Mouse (Mus musculus): ENCODE data around the gene Lmo7. TPM values are rescaled to one million over a fixed set of nuclear protein-coding genes. Genes with fewer than 3 reads are reported as not detected.

Lmo7 gene
- total RNA-seq, 1 experiment from 2014 or later, result 0.95 TPM

DNA sequence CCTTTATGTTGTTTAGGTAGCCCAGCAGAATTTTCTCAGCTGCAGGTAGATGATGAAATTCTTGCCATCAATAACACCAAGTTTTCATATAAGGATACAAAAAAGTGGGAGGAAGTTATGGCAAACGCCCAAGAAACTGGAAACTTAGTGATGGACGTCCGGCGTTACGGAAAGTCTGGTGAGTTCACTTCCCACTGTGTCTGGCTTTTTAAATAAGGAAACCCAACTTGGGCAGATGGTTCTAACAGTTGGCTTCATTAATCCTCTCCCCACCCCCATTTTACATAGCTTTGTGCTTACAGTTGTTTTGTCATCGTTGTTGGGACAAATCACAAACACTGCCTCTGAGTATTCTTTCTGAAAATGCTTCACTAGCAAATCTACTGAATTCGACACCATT, 182.2 kb downstream of the Lmo7 start:
- no peak for ATAC-seq (replicated peaks; ENCODE audit: insufficient number of reproducible peaks, low FRiP score, low TSS enrichment, poor library complexity, severe bottlenecking)

DNA sequence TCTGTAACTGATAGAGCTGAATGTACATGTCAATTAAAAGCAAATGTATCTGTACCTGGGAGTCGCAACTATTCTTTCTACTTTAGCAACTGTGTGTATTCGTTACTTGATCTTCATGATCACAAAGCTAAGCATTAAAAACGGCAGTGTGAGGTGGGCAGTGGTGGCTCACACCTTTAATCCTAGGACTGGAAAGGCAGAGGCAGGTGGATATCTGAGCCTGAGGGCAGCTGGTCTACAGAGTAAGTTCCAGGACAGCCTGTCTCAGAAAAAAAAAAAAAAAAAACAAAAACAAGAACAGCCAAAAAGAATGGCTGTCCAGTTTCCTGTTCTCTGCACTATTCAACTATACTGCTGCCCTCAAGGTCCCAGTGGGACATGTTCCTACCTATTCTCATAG, 182.6 kb downstream of the Lmo7 start:
- ATAC-seq (replicated peaks; ENCODE audit: insufficient number of reproducible peaks, low FRiP score, low TSS enrichment, poor library complexity, severe bottlenecking), result no peak

DNA sequence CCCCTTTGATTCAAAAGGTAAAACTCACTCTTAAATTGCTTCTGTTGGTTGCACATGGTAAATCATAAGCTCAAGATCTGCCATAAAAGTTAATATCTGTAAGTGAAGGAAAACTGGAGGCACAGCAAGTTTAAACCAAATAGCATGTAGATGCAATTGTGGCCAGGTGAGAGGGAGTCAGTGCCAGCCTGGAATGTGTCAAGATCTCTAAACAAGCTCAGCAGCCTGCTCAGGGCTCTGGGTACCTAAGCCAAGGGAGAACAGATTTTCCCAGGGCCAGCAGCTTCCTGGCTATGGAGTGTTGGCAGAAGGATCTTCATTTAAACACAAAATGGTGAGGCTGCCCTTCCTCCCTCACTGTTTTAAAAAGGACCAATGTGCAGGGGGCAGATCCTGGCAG, 184.6 kb downstream of the Lmo7 start:
- no peak for ATAC-seq (replicated peaks; ENCODE audit: insufficient number of reproducible peaks, low FRiP score, low TSS enrichment, poor library complexity, severe bottlenecking)

DNA sequence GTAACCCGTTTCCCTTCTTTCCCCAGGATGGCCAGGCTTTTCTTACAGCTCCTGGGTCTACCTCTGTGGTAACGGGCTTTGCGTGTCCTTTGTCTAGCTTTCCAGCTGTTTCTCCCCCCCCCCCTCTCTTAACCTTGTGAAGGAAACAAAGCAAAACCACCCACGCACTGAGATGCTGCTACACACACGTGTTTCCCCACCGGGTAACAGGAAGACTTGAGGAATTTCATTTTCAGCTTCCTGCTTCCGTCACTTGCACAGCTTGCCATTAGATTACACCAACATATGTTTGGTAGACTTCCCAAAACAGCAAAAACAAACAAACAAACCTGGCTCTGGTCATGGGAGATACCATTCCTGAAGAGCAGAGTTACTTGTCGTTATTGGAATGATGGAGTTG, 186.1 kb downstream of the Lmo7 start:
- ATAC-seq (replicated peaks; ENCODE audit: insufficient number of reproducible peaks, low FRiP score, low TSS enrichment, poor library complexity, severe bottlenecking), result no peak

DNA sequence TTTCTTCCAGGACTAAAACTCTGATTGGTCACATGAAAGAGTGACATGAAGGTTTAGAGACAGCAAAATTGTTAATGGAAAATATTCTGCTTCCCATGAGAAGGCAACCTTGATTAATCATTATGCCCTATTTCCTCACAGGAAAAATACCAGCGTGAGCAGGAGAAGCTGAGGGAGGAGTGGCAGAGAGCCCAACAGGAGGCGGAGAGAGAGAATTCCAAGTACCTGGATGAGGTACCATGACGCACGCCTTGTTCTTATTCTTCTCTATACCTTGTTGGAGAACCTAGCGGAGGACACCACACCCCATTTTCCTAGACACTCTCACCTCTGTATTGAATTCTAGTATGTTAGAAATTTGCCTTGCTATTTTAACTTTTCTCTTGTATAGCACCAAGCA, 188.7 kb downstream of the Lmo7 start:
- no peak for ATAC-seq (replicated peaks; ENCODE audit: insufficient number of reproducible peaks, low FRiP score, low TSS enrichment, poor library complexity, severe bottlenecking)

DNA sequence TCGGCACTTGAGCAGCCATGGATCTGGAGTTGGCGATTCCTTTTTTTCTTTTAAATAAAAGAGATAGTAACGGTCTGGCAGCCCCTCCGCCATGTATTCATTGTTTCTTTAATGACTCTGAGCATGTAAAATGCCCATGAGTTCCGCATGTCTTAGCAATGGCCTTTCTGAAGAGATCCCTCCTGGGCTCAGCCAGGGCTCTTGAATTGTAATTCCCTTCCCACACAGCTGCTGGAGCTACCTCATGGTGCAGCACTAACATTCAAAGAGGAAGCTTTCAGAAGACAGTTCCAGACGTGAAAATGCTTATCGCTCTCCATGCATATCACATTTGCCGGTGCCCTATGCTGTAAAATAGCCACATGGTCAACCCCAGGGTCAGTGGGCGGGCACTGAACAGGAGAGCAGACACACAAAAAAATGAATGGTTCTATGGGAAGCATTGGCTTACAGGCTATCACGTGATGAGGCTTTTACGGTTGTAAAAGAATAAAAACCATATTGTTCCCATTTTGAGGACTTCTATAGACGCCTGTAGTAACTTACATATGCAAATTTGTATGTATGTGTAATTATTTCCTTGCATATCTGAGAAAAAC, 198.0 kb downstream of the Lmo7 start:
- ATAC-seq (replicated peaks; ENCODE audit: insufficient number of reproducible peaks, low FRiP score, low TSS enrichment, poor library complexity, severe bottlenecking), result no peak

DNA sequence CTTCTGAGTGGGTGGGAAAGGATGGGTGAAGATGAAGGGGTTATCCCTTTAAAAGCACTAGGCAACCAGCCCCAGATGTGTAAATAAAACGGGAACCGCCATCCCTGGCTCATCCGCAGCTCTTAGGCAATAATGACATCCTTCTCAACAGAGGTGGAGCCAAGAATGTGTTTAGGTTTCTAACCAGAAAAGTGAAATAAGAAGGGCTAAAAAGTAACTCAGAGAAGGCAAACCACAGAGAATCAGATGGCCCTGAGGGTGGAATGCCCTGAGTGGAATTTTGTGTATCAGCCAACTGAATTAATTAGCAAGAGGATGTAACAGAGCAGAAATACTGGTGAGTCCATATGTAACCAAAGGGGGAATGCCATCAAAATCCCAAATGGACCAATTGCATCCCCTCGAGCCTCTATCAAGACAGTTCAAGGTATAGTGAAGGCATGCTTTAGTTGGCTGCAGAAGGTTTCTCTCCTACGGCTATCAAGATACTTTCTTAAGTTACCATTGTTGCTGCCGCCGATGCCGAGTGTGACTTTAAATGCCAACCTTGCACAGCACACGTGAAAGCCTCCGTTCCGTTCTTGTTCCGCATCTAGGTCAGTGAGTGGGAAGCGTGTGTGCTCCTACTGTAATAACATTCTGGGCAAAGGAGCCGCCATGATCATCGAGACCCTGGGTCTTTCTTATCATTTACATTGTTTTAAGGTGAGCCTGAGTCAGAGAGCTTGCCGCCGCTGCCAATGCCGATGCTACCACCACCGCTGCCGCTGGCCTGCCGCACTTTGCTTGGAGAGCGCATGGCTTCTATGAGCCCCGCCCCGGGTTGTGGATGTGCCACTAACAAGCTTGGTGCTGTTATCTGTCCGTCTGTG, 201.1 kb downstream of the Lmo7 start:
- ATAC-seq (replicated peaks; ENCODE audit: insufficient number of reproducible peaks, low FRiP score, low TSS enrichment, poor library complexity, severe bottlenecking), result no peak

DNA sequence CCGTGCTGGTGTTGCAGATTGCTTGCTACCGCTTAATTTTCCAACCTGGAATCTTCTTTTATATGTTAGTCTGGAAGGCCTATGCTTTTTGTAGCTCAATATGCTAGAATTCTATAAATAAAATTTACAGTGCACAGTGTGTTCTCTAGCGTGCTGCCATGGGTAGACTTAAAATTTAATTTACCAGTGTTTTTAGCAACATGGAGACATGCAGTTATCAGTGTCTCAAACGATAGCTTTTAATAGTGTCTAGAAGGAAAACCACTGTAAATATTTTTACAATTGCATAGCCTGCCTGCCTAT, 201.6 kb downstream of the Lmo7 start:
- ATAC-seq (replicated peaks; ENCODE audit: insufficient number of reproducible peaks, low FRiP score, low TSS enrichment, poor library complexity, severe bottlenecking), result no peak

DNA sequence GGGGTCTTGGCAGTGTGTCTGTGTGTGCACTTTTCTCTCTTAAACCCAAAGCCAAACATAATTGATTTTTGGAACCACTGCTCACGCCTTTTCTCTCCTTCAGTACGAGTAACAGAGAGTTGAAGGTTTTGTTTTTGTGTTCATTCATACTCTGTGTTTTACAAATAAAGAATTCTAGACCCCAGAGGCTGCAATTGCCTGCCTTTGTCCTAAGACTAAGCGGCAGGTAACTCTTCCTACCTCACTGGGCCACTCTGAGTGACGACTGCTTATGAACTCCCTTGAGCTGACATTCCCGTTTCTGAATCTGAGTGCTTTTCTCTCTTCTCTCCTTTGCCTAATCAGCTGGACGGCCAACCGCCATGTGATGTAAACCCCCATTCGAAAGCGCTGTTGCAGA, 203.8 kb downstream of the Lmo7 start:
- ATAC-seq (replicated peaks; ENCODE audit: insufficient number of reproducible peaks, low FRiP score, low TSS enrichment, poor library complexity, severe bottlenecking), result no peak

DNA sequence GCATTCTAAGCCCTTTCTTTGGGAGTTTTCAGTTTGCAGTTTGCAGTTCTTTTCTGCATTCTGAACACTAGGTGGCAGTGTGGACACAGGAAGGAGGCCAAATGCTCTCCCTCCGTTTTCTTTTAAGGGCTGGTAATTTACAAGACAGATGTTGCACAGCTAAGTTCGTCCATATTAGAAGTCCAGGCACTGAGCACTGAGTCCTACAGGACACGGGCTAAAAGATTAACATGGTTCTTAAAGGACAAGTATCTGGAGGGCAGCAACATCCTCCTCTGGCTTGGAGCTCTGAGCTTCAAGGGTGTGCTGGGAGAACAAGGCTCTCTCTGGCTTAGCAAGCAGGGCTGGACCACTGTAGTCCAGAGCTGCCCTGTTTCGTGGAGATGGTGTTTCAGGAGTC, 213.2 kb downstream of the Lmo7 start:
- ATAC-seq (replicated peaks; ENCODE audit: insufficient number of reproducible peaks, low FRiP score, low TSS enrichment, poor library complexity, severe bottlenecking), result 0 out of 2 replicates have a peak, but pooled peaks have one; percentile 40

DNA sequence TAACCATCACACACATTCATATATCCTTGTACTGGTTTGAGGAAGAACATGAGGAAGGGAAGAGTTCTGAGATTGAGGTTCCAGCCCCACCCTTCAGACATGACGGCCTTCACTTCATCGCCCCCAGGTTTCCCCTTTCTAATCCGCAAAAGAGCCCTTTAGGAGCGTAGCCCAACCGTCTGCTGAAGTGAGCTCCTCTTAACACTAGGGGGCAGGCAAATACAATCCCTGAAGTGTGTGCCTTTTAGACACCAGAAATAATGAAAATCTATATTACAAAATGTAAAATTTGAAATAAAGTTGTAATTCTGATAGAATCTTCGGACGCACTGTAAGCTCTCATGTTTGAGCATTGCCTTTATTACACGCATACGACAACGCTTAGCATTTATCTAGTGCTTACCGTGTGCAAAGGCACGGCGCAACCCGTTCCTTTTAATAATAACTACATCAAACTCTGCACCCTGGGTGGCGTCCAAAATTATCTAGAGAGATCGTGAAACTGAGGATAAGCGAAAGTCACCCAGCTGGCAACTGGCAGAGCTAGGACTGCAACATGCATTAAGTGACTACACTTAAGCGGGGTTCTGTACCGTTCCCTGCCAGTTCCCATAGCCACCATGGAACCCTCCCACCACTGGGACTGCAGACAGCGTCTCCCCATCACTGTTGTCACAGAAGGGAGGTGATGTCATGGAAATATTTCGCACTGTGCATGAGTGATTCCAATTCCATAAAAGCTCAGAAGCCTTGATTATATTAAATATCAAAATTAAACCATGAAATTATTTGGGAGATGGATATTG, 217.2 kb downstream of the Lmo7 start:
- ATAC-seq (replicated peaks; ENCODE audit: insufficient number of reproducible peaks, low FRiP score, low TSS enrichment, poor library complexity, severe bottlenecking), result no peak

DNA sequence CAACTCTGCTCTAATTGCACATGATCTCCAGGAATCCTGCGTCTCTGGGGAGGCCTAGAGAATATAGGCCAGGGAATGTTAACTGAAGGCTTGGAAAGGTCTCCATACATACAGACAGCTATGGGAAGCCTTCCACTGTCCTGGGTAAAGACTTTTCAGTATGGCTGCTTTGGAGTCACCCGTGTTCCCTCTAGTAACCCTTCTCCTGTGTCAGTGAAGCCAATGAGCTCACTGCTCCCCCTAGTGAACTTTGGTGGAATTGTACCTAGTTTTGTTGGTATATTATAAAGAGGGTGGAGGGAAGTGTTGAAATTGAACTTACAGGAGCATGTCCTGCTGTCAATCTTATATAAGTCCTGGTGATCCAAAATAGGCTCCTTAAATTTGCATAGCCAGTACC, 219.4 kb downstream of the Lmo7 start:
- no peak for ATAC-seq (replicated peaks; ENCODE audit: insufficient number of reproducible peaks, low FRiP score, low TSS enrichment, poor library complexity, severe bottlenecking)

DNA sequence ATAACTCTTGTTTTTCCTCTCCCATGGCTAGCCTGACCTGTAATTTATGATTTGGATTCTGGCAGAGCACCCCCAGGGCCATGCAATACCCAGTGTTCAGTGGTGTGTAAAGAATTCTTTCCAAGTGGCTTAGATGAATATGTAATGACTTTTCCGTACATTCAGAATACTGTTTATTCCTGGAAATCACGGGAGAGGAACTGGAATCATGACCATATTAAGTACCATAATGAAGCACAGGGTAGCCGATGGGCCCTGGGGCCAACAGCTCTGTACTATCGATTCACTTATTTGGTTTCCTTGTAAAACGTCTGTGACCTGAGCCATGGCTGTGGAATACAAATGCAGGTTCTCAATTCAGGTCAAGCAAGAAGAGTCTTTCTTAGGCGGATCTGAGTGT, 221.3 kb downstream of the Lmo7 start:
- ATAC-seq (replicated peaks; ENCODE audit: insufficient number of reproducible peaks, low FRiP score, low TSS enrichment, poor library complexity, severe bottlenecking), result no peak

DNA sequence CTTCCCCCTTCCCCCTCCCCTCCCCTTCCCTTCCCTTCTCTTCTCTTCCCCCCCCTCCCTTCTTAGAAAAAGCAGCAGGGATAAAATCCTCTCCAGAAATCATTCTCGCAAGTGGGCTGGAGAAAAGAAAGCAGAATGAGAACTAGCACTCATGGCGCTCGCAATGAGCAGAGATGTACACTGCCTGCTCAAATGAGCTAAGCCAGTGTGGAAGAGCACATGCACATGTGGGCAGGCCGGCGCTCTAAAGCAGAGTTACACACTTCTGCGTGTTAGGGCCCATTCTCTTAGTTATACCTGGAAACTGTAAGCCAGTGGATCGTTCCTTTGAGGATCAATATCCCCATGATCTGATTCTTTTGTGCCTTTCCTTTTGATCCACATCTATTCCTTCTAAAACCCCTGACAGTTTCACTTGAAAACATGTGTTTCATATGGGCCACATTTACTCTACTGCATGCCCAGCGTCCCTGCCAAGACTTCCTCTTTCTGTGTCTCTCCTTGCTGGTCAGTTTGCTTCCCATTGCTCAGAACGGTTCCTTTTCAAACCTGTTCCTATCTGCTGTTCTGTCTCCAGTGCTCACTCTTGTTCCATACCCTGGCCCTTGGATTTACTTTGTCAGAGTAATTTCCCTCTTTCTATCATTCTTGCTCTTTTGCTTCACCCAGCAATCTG, 224.2 kb downstream of the Lmo7 start:
- ATAC-seq (replicated peaks; ENCODE audit: insufficient number of reproducible peaks, low FRiP score, low TSS enrichment, poor library complexity, severe bottlenecking), result no peak

DNA sequence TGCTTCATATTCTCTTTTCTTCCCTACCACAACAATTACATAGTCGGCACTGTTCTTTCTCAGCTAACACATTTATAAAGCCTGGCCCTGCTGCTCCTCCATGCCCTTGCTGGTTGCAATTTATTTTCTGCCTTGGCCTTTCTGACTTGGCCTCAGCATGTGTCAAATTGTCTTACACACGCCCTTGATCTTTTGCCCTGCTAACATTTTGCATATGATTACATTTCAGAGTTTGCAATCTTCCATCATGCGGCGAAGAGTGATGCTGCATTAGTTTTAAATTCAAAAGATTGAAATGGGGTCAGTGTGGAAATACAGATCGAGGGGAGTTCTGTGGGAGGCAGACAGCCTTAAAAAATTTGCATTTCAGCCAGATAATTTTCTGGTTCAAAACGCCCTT, 234.6 kb downstream of the Lmo7 start:
- ATAC-seq (replicated peaks; ENCODE audit: insufficient number of reproducible peaks, low FRiP score, low TSS enrichment, poor library complexity, severe bottlenecking), result no peak

DNA sequence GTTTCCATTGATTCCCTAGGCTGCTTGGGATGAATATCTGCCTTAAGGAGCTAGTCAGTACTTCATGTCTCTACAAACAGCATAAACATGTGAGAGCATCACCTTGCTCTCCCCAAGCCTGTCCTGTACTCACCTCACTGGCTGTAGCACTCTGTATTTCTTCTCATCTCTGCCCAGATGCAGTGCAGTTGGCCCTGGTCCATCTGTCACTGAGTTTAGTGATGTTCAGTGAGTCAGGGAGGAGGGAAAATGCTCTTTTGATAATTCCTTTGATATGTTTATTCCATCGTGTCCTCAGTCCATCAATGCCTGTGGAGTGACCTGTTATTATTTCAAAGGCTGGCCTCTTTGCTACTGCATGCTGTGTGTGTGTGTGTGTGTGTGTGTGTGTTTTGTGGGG, 235.2 kb downstream of the Lmo7 start:
- ATAC-seq (replicated peaks; ENCODE audit: insufficient number of reproducible peaks, low FRiP score, low TSS enrichment, poor library complexity, severe bottlenecking), result no peak

DNA sequence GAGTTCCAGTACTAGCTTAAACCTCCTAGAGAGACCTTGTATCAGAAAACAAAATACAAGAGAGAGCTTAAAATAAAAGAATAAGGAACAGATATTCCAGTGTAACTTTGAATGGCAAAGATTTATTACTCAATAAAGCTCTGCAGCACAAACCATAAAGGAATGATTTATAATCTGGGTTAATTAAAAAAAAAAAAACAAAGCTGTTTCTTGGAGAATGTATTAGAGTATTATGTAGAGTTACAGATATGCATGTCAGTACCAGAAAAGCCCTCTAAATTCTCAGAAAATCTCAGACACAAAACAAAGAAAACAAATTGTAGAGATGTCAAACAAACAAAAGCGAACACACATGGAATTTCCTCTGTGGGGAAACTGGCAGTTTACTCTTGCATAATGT, 243.0 kb downstream of the Lmo7 start:
- ATAC-seq (replicated peaks; ENCODE audit: insufficient number of reproducible peaks, low FRiP score, low TSS enrichment, poor library complexity, severe bottlenecking), result no peak

DNA sequence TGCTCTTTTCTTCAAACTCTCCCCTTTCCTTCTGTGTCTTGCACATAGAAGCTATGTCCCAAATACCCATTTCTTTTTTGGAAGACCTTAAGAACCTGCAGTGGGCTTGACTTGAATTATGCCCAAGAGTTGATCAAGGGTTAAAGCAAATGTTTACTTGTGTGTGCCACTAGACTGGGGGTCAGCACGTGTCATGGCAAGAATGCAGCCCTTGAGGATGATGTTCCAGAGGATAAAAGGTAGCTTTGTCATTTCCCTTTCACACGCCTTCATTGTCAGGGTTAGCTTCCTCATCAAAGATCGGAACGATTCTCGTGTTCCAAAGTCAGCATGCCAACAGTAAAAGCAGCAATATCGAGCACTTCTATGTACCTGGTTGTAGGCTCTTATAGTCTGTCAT, 243.4 kb downstream of the Lmo7 start:
- no peak for ATAC-seq (replicated peaks; ENCODE audit: insufficient number of reproducible peaks, low FRiP score, low TSS enrichment, poor library complexity, severe bottlenecking)

DNA sequence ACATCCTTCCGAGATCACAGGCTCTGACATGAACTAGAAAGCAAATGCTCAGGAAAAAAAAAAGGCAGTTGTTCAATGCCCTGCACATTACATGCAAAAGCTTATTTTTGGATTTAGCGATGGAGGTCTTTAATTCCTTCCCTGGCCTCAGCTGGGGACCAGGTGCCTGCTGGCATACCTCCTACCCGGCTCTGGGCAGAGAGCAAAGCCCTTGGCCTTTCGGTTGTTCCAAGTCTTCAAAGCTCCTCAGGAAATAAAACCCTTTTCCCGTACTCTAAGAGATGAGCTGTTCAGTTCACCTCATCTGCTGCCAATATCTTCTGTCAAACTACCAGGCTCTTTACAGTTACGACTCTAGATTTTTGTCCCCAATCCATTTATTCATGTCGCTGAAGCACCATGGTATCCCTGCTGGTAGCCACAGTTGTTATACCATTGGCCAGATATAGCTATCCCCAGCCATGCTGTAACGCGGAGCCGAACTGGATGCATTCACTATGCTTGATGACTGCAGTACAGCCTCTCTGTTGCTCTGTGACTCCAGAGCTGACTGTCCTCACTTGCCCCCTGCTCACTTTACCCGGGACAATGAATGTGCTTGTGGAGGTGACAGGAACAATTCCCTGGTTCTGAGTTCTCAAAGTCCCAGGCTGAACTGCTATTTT, 246.4 kb downstream of the Lmo7 start:
- ATAC-seq (replicated peaks; ENCODE audit: insufficient number of reproducible peaks, low FRiP score, low TSS enrichment, poor library complexity, severe bottlenecking), result no peak
